Mouse (Mus musculus): Measurements from ENCODE around the gene Vps25. TPM values are rescaled to one million over a fixed set of nuclear protein-coding genes. Genes with fewer than 3 reads are reported as not detected.

The Vps25 gene
- 142 TPM for polyA plus RNA-seq (2014; fragmentation: Illumina TruSeq; extraction: RNeasy Lipid Tissue Mini Kit (QIAGEN cat#74804); ENCODE audit: low read depth, low replicate concordance)

GRCm38 (mm10) chr11:101253613-101254389, at the start of gene Vps25:
Gene Vps25, plus strand, starts transcription at chr11:101253707.

GRCm38 (mm10) chr11:101226065-101226701, 27.3 kb upstream of the Vps25 start, which contains the start of gene Ezh1:
Gene Ezh1, minus strand, starts transcription at chr11:101226463.

DNA sequence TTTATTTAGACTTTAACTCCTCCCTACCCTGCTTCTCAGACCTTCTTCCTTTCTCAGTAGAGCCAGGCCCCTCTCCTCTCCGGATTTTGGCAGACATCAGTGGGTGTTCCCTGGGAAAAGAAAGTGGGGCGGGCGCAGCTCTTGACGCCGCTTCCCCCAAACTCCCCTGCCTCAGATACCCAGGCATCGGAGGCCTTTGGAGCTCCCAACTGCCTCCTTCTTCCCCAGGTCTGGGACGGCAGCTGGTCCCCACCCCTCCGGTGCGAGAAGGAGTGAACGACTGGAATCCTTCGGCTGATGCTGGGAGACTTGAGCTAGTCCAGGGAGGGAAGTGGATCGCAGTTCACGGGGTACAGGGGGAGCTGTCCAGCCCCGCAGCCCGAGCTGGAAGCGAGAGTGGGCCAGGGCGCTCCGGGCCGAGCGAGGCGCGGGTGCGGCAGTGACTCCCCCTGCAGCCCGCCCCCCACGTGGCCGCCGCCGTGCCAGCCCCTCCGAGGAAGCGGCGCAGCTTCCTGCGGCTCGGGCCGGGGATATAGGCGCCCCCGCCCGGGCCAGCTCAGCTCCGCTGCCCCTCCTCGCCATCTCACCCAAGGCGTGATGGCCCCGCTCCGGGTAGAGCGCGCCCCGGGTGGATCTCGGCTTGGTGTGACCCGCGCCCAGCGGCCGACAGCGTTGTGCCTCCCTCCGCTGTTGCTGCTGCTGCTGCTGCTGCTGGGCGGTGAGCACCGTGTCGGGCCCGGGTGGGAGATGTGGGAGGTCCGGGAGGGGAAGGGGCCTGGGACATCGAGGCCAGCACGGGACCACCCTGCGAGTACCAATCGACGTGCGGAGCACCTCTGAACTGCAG, 7.4 kb upstream of the Vps25 start, which contains the start of gene Ramp2:
Ramp2 (plus strand) TSS at position 174 of the 847 bp plus-strand sequence.

GRCm38 (mm10) chr11:101259948-101260825, 6.7 kb downstream of the Vps25 start, which contains the start of gene Wnk4:
Gene Wnk4, plus strand, starts transcription at chr11:101260567.

DNA sequence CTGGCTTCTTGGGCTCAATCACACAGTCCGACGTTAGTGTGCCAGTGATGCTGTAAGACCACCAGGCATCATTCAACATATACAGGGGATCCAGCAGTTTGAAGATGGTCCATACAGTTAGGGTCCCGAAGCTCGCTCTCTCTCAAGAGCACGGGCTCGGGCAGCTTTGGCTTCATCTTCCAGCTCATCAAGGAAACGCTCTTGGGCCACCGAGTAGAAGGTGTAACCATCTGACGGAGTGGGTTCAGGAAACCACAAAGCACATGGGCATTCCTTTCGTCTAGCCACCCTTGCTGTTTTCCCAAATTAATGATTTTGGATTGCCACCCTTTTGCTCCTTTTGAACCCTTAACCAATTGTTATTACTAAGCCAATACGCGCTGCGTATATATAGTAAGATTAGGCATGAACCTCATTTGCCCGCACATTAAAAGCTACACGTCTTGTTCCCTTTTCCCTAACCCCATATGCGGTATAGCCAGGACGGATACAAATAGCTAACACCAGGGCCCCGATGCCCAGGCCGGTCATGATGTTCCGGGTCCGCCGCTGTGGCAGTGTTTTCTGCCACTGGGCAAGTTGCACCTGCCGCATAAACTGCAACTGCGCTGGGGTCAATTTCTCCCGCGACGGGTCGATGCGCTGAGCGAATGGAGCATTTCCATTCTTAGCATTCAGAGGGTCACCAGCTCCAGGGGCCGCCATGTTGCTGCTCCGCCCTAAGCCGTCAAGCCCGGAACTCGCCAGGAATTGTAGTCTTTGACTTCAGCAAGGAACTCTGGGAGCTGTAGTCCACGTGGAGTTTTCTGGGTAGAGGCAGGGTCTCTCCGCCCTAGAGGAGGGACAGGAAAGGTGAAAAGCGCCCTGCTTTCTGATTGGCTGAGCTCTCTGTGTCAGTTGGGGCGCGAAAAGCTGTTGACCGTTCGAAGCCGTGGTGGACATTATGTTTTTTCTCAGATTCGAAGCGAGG, 25.0 kb downstream of the Vps25 start, which contains the start of the genes Cntd1 and Coa3:
Cntd1 (plus strand) TSS at position 790 of the 970 bp plus-strand sequence.
Coa3 (minus strand) TSS at position 892 of the 970 bp plus-strand sequence.

DNA sequence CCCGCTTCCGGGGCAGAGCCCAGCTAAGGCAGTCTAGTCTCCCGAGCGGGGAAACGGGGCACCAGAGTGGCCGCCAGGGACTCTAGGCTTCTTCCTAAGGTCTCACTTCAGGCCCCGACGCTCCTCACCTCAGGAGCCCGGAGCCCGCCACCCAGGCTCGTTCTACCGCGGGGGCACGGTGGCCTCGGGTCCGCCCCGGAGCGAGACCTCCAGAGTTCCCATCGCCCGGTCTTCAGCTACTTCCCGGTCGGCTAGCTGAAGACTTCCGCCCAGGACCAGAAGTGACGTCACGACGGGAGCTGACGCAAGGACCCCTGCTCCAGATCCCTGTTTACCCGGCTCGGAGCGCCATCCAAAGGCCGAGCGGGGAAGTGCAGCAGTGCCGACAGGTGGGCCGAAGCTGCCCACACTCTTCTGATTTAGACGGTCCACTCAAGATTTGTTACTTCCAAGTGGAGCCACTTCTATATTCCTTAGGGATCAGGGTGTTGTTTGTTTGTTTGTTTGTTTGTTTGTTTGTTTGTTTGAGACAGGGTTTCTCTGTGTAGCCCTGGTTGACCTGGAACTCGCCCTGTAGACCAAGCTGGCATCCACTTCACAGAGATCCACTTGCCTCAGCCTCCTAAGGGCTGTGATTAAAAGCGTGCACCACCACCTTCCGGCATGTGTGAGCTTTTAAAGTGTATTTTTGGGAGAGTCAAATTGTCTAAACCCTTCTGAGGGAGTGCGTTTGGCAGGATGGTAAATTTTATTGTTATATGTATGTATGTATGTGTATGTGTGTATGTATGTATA, 48.7 kb downstream of the Vps25 start, which contains the start of gene Becn1:
Becn1 (minus strand) TSS at position 283 of the 795 bp plus-strand sequence.

Other genes with a start within 250 kb of the Vps25 start
- gene Atp6v0a1, start 244.3 kb upstream of the Vps25 start, polyA plus RNA-seq (2014; fragmentation: Illumina TruSeq; extraction: RNeasy Lipid Tissue Mini Kit (QIAGEN cat#74804); ENCODE audit: low read depth, low replicate concordance), result 72.1 TPM
- gene Naglu, start 183.7 kb upstream of the Vps25 start, polyA plus RNA-seq (2014; fragmentation: Illumina TruSeq; extraction: RNeasy Lipid Tissue Mini Kit (QIAGEN cat#74804); ENCODE audit: low read depth, low replicate concordance), result 10.5 TPM
- 0.81 TPM for gene Hsd17b1, start 175.3 kb upstream of the Vps25 start, polyA plus RNA-seq (2014; fragmentation: Illumina TruSeq; extraction: RNeasy Lipid Tissue Mini Kit (QIAGEN cat#74804); ENCODE audit: low read depth, low replicate concordance)
- 18.0 TPM for gene Coasy, start 171.1 kb upstream of the Vps25 start, polyA plus RNA-seq (2014; fragmentation: Illumina TruSeq; extraction: RNeasy Lipid Tissue Mini Kit (QIAGEN cat#74804); ENCODE audit: low read depth, low replicate concordance)
- 35.5 TPM for gene Mlx, start 166.4 kb upstream of the Vps25 start, polyA plus RNA-seq (2014; fragmentation: Illumina TruSeq; extraction: RNeasy Lipid Tissue Mini Kit (QIAGEN cat#74804); ENCODE audit: low read depth, low replicate concordance)
- 4.0 TPM for gene Psmc3ip, start 158.3 kb upstream of the Vps25 start, polyA plus RNA-seq (2014; fragmentation: Illumina TruSeq; extraction: RNeasy Lipid Tissue Mini Kit (QIAGEN cat#74804); ENCODE audit: low read depth, low replicate concordance)
- 35.9 TPM for gene Retreg3, start 133.8 kb upstream of the Vps25 start, polyA plus RNA-seq (2014; fragmentation: Illumina TruSeq; extraction: RNeasy Lipid Tissue Mini Kit (QIAGEN cat#74804); ENCODE audit: low read depth, low replicate concordance)
- 30.3 TPM for gene Tubg1, start 133.8 kb upstream of the Vps25 start, polyA plus RNA-seq (2014; fragmentation: Illumina TruSeq; extraction: RNeasy Lipid Tissue Mini Kit (QIAGEN cat#74804); ENCODE audit: low read depth, low replicate concordance)
- 2.6 TPM for gene Tubg2, start 97.8 kb upstream of the Vps25 start, polyA plus RNA-seq (2014; fragmentation: Illumina TruSeq; extraction: RNeasy Lipid Tissue Mini Kit (QIAGEN cat#74804); ENCODE audit: low read depth, low replicate concordance)
- gene Cntnap1, start 83.2 kb upstream of the Vps25 start, polyA plus RNA-seq (2014; fragmentation: Illumina TruSeq; extraction: RNeasy Lipid Tissue Mini Kit (QIAGEN cat#74804); ENCODE audit: low read depth, low replicate concordance), result 2.4 TPM
- gene Plekhh3, start 82.4 kb upstream of the Vps25 start, polyA plus RNA-seq (2014; fragmentation: Illumina TruSeq; extraction: RNeasy Lipid Tissue Mini Kit (QIAGEN cat#74804); ENCODE audit: low read depth, low replicate concordance), result 16.2 TPM
- gene Ccr10, start 78.3 kb upstream of the Vps25 start, polyA plus RNA-seq (2014; fragmentation: Illumina TruSeq; extraction: RNeasy Lipid Tissue Mini Kit (QIAGEN cat#74804); ENCODE audit: low read depth, low replicate concordance), result not detected
- gene Ezh1, start 27.2 kb upstream of the Vps25 start, polyA plus RNA-seq (2014; fragmentation: Illumina TruSeq; extraction: RNeasy Lipid Tissue Mini Kit (QIAGEN cat#74804); ENCODE audit: low read depth, low replicate concordance), result 30.8 TPM
- 49.3 TPM for gene Ramp2, start 7.7 kb upstream of the Vps25 start, polyA plus RNA-seq (2014; fragmentation: Illumina TruSeq; extraction: RNeasy Lipid Tissue Mini Kit (QIAGEN cat#74804); ENCODE audit: low read depth, low replicate concordance)
- gene Wnk4, start 6.9 kb downstream of the Vps25 start, polyA plus RNA-seq (2014; fragmentation: Illumina TruSeq; extraction: RNeasy Lipid Tissue Mini Kit (QIAGEN cat#74804); ENCODE audit: low read depth, low replicate concordance), result 13.8 TPM
- 0.58 TPM for gene Cntd1, start 25.3 kb downstream of the Vps25 start, polyA plus RNA-seq (2014; fragmentation: Illumina TruSeq; extraction: RNeasy Lipid Tissue Mini Kit (QIAGEN cat#74804); ENCODE audit: low read depth, low replicate concordance)
- 111 TPM for gene Coa3, start 25.4 kb downstream of the Vps25 start, polyA plus RNA-seq (2014; fragmentation: Illumina TruSeq; extraction: RNeasy Lipid Tissue Mini Kit (QIAGEN cat#74804); ENCODE audit: low read depth, low replicate concordance)
- gene Becn1, start 48.6 kb downstream of the Vps25 start, polyA plus RNA-seq (2014; fragmentation: Illumina TruSeq; extraction: RNeasy Lipid Tissue Mini Kit (QIAGEN cat#74804); ENCODE audit: low read depth, low replicate concordance), result 86.4 TPM
- gene Psme3, start 62.5 kb downstream of the Vps25 start, polyA plus RNA-seq (2014; fragmentation: Illumina TruSeq; extraction: RNeasy Lipid Tissue Mini Kit (QIAGEN cat#74804); ENCODE audit: low read depth, low replicate concordance), result 58.9 TPM
- gene Aoc2, start 71.4 kb downstream of the Vps25 start, polyA plus RNA-seq (2014; fragmentation: Illumina TruSeq; extraction: RNeasy Lipid Tissue Mini Kit (QIAGEN cat#74804); ENCODE audit: low read depth, low replicate concordance), result 2.0 TPM
- 10.5 TPM for gene Aoc3, start 76.9 kb downstream of the Vps25 start, polyA plus RNA-seq (2014; fragmentation: Illumina TruSeq; extraction: RNeasy Lipid Tissue Mini Kit (QIAGEN cat#74804); ENCODE audit: low read depth, low replicate concordance)
- gene G6pc, start 113.9 kb downstream of the Vps25 start, polyA plus RNA-seq (2014; fragmentation: Illumina TruSeq; extraction: RNeasy Lipid Tissue Mini Kit (QIAGEN cat#74804); ENCODE audit: low read depth, low replicate concordance), result 0.24 TPM
- gene Aarsd1, start 163.9 kb downstream of the Vps25 start, polyA plus RNA-seq (2014; fragmentation: Illumina TruSeq; extraction: RNeasy Lipid Tissue Mini Kit (QIAGEN cat#74804); ENCODE audit: low read depth, low replicate concordance), result 46.6 TPM
- 2.9 TPM for gene Gm27029, start 171.1 kb downstream of the Vps25 start, polyA plus RNA-seq (2014; fragmentation: Illumina TruSeq; extraction: RNeasy Lipid Tissue Mini Kit (QIAGEN cat#74804); ENCODE audit: low read depth, low replicate concordance)
- 9.5 TPM for gene Rundc1, start 171.4 kb downstream of the Vps25 start, polyA plus RNA-seq (2014; fragmentation: Illumina TruSeq; extraction: RNeasy Lipid Tissue Mini Kit (QIAGEN cat#74804); ENCODE audit: low read depth, low replicate concordance)
- 71.9 TPM for gene Ptges3l, start 171.6 kb downstream of the Vps25 start, polyA plus RNA-seq (2014; fragmentation: Illumina TruSeq; extraction: RNeasy Lipid Tissue Mini Kit (QIAGEN cat#74804); ENCODE audit: low read depth, low replicate concordance)
- 319 TPM for gene Rpl27, start 188.6 kb downstream of the Vps25 start, polyA plus RNA-seq (2014; fragmentation: Illumina TruSeq; extraction: RNeasy Lipid Tissue Mini Kit (QIAGEN cat#74804); ENCODE audit: low read depth, low replicate concordance)
- gene Ifi35, start 194.7 kb downstream of the Vps25 start, polyA plus RNA-seq (2014; fragmentation: Illumina TruSeq; extraction: RNeasy Lipid Tissue Mini Kit (QIAGEN cat#74804); ENCODE audit: low read depth, low replicate concordance), result 28.4 TPM
- 7.1 TPM for gene Rnd2, start 211.3 kb downstream of the Vps25 start, polyA plus RNA-seq (2014; fragmentation: Illumina TruSeq; extraction: RNeasy Lipid Tissue Mini Kit (QIAGEN cat#74804); ENCODE audit: low read depth, low replicate concordance)
- 21.1 TPM for gene Vat1, start 212.5 kb downstream of the Vps25 start, polyA plus RNA-seq (2014; fragmentation: Illumina TruSeq; extraction: RNeasy Lipid Tissue Mini Kit (QIAGEN cat#74804); ENCODE audit: low read depth, low replicate concordance)